Mouse (Mus musculus) C2C12 (cell line): ENCODE data around the gene Tubg2.

Source experiments
- CEBPB ChIP-seq: IDR thresholded peaks from one replicate; pipeline ENCODE4 v1.6.1; 2011; ENCODE audit warnings: low read depth, mild to moderate bottlenecking, control low read depth, moderate library complexity
- CTCF ChIP-seq: IDR thresholded peaks from one replicate; pipeline ENCODE4 v1.5.1; 2011; ENCODE audit not compliant: control insufficient read depth, insufficient read depth, insufficient read length
- MAX ChIP-seq: IDR thresholded peaks from one replicate; pipeline ENCODE4 v1.6.1; 2011; ENCODE audit warnings: mild to moderate bottlenecking, control low read depth
- USF1 ChIP-seq: IDR thresholded peaks from one replicate; pipeline ENCODE4 v1.6.1; 2011; ENCODE audit warnings: low read depth, mild to moderate bottlenecking, control low read depth, moderate library complexity

- TF ChIP-seq CEBPB = no peak
- no peak for TF ChIP-seq CTCF
- no peak for TF ChIP-seq MAX
- TF ChIP-seq USF1 = no peak
Observed at GRCm38 (mm10) chr11:101180261-101180660, 24.6 kb downstream of the Tubg2 start.
